Mouse (Mus musculus) kidney, adult 2 months (tissue): ENCODE results near the gene Armh3. TPM values are rescaled to one million over a fixed set of nuclear protein-coding genes. Genes with fewer than 3 reads are reported as not detected.

Experiments used
- DNase-seq: peaks from one replicate; pipeline ENCODE4 v3.0.0; 2021
- H3K27ac ChIP-seq: fragments of 200-500 bp; 2 replicates; pipeline ENCODE4 v1.5.1; 2012; ENCODE audit warnings: low read depth, low read length, control low read depth, inconsistent platforms; ENCODE audit not compliant: insufficient read depth
- H3K27me3 ChIP-seq: fragments of 200-500 bp; replicated peaks from 2 replicates; pipeline ENCODE4 v1.6.1; 2012; ENCODE audit warnings: mild to moderate bottlenecking, moderate library complexity, low read length, inconsistent platforms; ENCODE audit not compliant: control insufficient read depth, insufficient read depth
- H3K36me3 ChIP-seq: fragments of 200-500 bp; 2 replicates; pipeline ENCODE4 v1.6.1; 2012; ENCODE audit warnings: mild to moderate bottlenecking, moderate library complexity, low read length, inconsistent platforms; ENCODE audit not compliant: control insufficient read depth, insufficient read depth
- H3K4me1 ChIP-seq: fragments of 200-500 bp; 2 replicates; pipeline ENCODE4 v1.6.1; 2011; ENCODE audit warnings: low read length; ENCODE audit not compliant: control insufficient read depth, insufficient read depth
- H3K4me3 ChIP-seq: fragments of 200-500 bp; 2 replicates; pipeline ENCODE4 v1.5.1; 2011; ENCODE audit warnings: mild to moderate bottlenecking, low read depth, low read length, control low read depth; ENCODE audit not compliant: insufficient read depth
- CTCF ChIP-seq: fragments of 200-500 bp; conservative IDR thresholded peaks from 2 replicates; pipeline ENCODE4 v1.5.1; 2011; ENCODE audit warnings: low read depth, mild to moderate bottlenecking, control low read depth, low read length, moderate library complexity, mixed read lengths; ENCODE audit not compliant: insufficient read depth, insufficient read length
- POLR2A ChIP-seq: fragments of 200-500 bp; IDR thresholded peaks from one replicate; pipeline ENCODE4 v1.6.1; 2011; ENCODE audit warnings: low read depth, low read length, control low read depth
- WGBS: fragments of 180-500 bp; shearing (Covaris S2); methylation state at CpG from one replicate; pipeline ENCODE4 v1.1.7; 2018; 5-methylcytosine and 5-hydroxymethylcytosine counted together
- polyA plus RNA-seq: library from polyadenylated mRNA; depleted of rRNA; stranded (reverse); fragments of >200 nt; gene quantifications from 2 replicates; pipeline ENCODE4 v1.2.3, GENCODE M21; 2012

Gene Armh3
- polyA plus RNA-seq, 1 experiment = 12.2 TPM

- no peak for DNase-seq
- WGBS = 65% methylated on average over 5 of the region's 5 CpGs
- no peak overlapping the region for H3K4me3 ChIP-seq
- peaks cover 21% of the 10 kb centered on the region; the same call in 1 of the 2 replicates for H3K4me1 ChIP-seq
- TF ChIP-seq POLR2A (no peak), CTCF (no peak)
- H3K27ac ChIP-seq = no peak overlapping the region
- no peaks in the 10 kb centered on the region for H3K36me3 ChIP-seq
- no peaks in the 10 kb centered on the region for H3K27me3 ChIP-seq
Measured at GRCm38 (mm10) chr19:45821832-45822231, 176.5 kb downstream of the Armh3 start.

GRCm38 (mm10) chr19:45817816-45818490 is 180.3 kb downstream of the Armh3 start:
- H3K4me1 ChIP-seq = peaks cover 23% of the 10 kb centered on the region; the same call in 1 of the 2 replicates
- no peak for DNase-seq
- TF ChIP-seq CTCF (no peak), POLR2A (no peak)
- WGBS = 72% methylated on average over 11 of the region's 11 CpGs
- H3K4me3 ChIP-seq = no peak overlapping the region
- H3K27ac ChIP-seq = no peak overlapping the region
- H3K27me3 ChIP-seq = no peaks in the 10 kb centered on the region
- no peaks in the 10 kb centered on the region for H3K36me3 ChIP-seq

GRCm38 (mm10) chr19:45816727-45817126 is 181.6 kb downstream of the Armh3 start:
- H3K36me3 ChIP-seq = no peaks in the 10 kb centered on the region
- H3K27ac ChIP-seq = peak overlapping the region; percentile 42
- DNase-seq = peak; percentile 87
- no peaks in the 10 kb centered on the region for H3K27me3 ChIP-seq
- 21% methylated on average over 8 of the region's 8 CpGs for WGBS
- H3K4me3 ChIP-seq = no peak overlapping the region
- H3K4me1 ChIP-seq = peaks cover 21% of the 10 kb centered on the region; the same call in 1 of the 2 replicates
- no peak for TF ChIP-seq POLR2A

GRCm38 (mm10) chr19:45815831-45816405 is 182.4 kb downstream of the Armh3 start, which contains the start of gene Kcnip2:
TSS of gene Kcnip2 (minus strand) at chr19:45816061.
- H3K27ac ChIP-seq = peak within 1 kb of the TSS; percentile 42
- no peak within 1 kb of the TSS for H3K4me3 ChIP-seq

GRCm38 (mm10) chr19:45815170-45815569 is 183.1 kb downstream of the Armh3 start:
- no peaks in the 10 kb centered on the region for H3K36me3 ChIP-seq
- H3K4me1 ChIP-seq = peaks cover 12% of the 10 kb centered on the region; the same call in 1 of the 2 replicates
- H3K27ac ChIP-seq = no peak overlapping the region
- TF ChIP-seq CTCF = no peak
- TF ChIP-seq POLR2A = no peak
- no peaks in the 10 kb centered on the region for H3K27me3 ChIP-seq
- no peak overlapping the region for H3K4me3 ChIP-seq
- no peak for DNase-seq
- 55% methylated on average over 10 of the region's 10 CpGs for WGBS

More at GRCm38 (mm10) chr19:45815831-45816405, 182.4 kb downstream of the Armh3 start, which contains the start of gene Kcnip2:
- Histone ChIP-seq H3K36me3 (no peaks in the 10 kb centered on the region), H3K27me3 (no peaks in the 10 kb centered on the region), H3K4me1 (peaks cover 16% of the 10 kb centered on the region; the same call in 1 of the 2 replicates)
- no peak for DNase-seq
- 3% methylated on average over 29 of the region's 29 CpGs for WGBS
- TF ChIP-seq CTCF (no peak), POLR2A (no peak)

GRCm38 (mm10) chr19:45813801-45814200 is 184.5 kb downstream of the Armh3 start:
- no peak overlapping the region for H3K4me3 ChIP-seq
- no peaks in the 10 kb centered on the region for H3K36me3 ChIP-seq
- H3K4me1 ChIP-seq = peaks cover 12% of the 10 kb centered on the region; the same call in 1 of the 2 replicates
- DNase-seq = no peak
- no peaks in the 10 kb centered on the region for H3K27me3 ChIP-seq
- TF ChIP-seq CTCF = no peak
- TF ChIP-seq POLR2A = no peak
- H3K27ac ChIP-seq = no peak overlapping the region
- 26% methylated on average over 12 of the region's 12 CpGs for WGBS

- TF ChIP-seq POLR2A = no peak
- peak; percentile 75 for TF ChIP-seq CTCF
- Histone ChIP-seq H3K27ac (no peak overlapping the region), H3K4me3 (no peak overlapping the region), H3K36me3 (no peaks in the 10 kb centered on the region), H3K27me3 (no peaks in the 10 kb centered on the region), H3K4me1 (peaks cover 12% of the 10 kb centered on the region; the same call in 1 of the 2 replicates)
- DNase-seq = peak; percentile 88
- WGBS = 7% methylated on average over 11 of the region's 11 CpGs
Measured at GRCm38 (mm10) chr19:45813263-45813662, 185.0 kb downstream of the Armh3 start.
